Mouse (Mus musculus): Measurements from ENCODE around the gene Gm11084. TPM values are rescaled to one million over a fixed set of nuclear protein-coding genes. Genes with fewer than 3 reads are reported as not detected.
"Not testable (repeated sequence)": the region's sequence is repeated elsewhere in the genome, so short reads cannot be mapped to it uniquely, and the experiment has no call there.

The Gm11084 gene
- polyA plus RNA-seq, 1 experiment = not detected

GRCm38 (mm10) chr2:72996808-72997378 is 10.4 kb upstream of the Gm11084 start:
- Histone ChIP-seq H3K4me3 (ENCODE audit: control insufficient read depth, insufficient read depth, low read length) (peak overlapping the region; percentile 32; the same call in 1 of the 2 replicates), H3K36me3 (ENCODE audit: control insufficient read depth, insufficient read depth, low read length) (no peaks in the 10 kb centered on the region), H3K27me3 (ENCODE audit: control insufficient read depth, insufficient read depth, low read length) (no peaks in the 10 kb centered on the region), H3K4me1 (replicated peaks; ENCODE audit: control insufficient read depth, insufficient read depth, low read length) (peaks cover 28% of the 10 kb centered on the region), H3K27ac (ENCODE audit: control insufficient read depth, insufficient read depth, low read length) (peak overlapping the region; percentile 65)
- TF ChIP-seq CTCF (IDR thresholded peaks at IDR 0.05; ENCODE audit: borderline replicate concordance, control insufficient read depth, extremely low read depth, insufficient read depth, low read length, poor library complexity) = no peak
- TF ChIP-seq POLR2A (IDR thresholded peaks at IDR 0.05; ENCODE audit: control insufficient read depth, extremely low read depth, insufficient read depth, low read length, poor library complexity) = no peak
- DNase-seq = peak; percentile 83
- WGBS = 13% methylated on average over 9 of the region's 9 CpGs

DNA sequence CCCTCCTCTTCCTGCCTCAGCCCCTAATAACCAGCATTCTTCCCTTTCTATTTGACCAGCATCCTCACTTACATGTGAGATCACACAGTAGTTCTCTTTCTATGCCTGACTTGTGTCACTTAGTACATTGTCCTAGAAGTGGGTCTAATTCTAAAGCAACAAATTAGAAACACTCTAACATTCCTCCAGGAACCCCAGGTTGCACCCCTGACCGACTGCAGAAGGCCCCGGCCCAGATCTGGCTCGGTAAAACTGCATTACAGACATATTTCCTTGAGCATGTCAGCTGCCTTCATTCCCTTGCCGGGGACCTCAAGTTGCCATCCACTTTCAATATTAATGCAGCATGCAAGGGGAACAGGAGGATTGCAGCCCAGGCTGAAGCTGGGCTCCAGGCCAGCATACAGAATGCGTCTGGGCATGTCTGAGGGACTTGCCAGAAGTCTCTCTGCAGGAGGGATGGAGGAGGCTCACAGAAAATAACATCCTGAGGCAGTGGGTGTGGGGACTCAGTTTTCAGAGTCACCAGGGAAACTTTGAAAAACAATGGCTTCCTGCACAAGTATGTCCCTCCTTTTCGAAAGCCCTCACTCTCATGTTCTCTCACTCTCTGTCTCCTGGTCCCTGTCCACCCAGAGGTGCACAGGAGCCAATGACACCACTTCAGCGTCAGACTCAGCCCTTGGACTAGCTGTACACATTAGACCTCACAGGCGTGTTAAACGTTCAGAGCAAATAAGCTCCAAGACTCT is 9.0 kb upstream of the Gm11084 start:
- peak overlapping the region; percentile 84 for H3K27ac ChIP-seq (ENCODE audit: control insufficient read depth, insufficient read depth, low read length)
- no peak for TF ChIP-seq CTCF (IDR thresholded peaks at IDR 0.05; ENCODE audit: borderline replicate concordance, control insufficient read depth, extremely low read depth, insufficient read depth, low read length, poor library complexity)
- TF ChIP-seq POLR2A (IDR thresholded peaks at IDR 0.05; ENCODE audit: control insufficient read depth, extremely low read depth, insufficient read depth, low read length, poor library complexity) = no peak
- DNase-seq = peak; percentile 39

DNA sequence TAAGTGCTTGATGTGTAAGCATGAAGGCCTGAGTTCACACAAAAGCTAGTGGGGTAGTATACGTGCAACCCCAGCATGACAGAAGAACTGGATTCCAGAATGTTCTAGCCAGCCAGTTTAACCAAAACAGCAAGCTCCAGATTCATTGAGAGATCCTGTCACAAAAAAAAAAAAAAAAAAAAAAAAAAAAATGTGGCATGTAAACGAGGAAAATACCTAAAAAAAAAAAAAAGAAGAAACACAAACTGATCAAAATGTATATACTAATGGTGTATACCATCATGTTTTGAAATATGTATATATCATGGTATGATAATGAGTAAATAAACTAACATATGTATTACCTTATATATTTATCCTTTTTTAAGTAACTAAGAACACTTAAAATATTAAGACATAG is 7.6 kb upstream of the Gm11084 start:
- 65% methylated on average over 2 of the region's 2 CpGs for WGBS
- no peak overlapping the region for H3K27ac ChIP-seq (ENCODE audit: control insufficient read depth, insufficient read depth, low read length)
- no peaks in the 10 kb centered on the region for H3K27me3 ChIP-seq (ENCODE audit: control insufficient read depth, insufficient read depth, low read length)
- H3K4me3 ChIP-seq (ENCODE audit: control insufficient read depth, insufficient read depth, low read length) = no peak overlapping the region
- H3K4me1 ChIP-seq (replicated peaks; ENCODE audit: control insufficient read depth, insufficient read depth, low read length) = peaks cover 17% of the 10 kb centered on the region
- TF ChIP-seq POLR2A (IDR thresholded peaks at IDR 0.05; ENCODE audit: control insufficient read depth, extremely low read depth, insufficient read depth, low read length, poor library complexity) (no peak), CTCF (IDR thresholded peaks at IDR 0.05; ENCODE audit: borderline replicate concordance, control insufficient read depth, extremely low read depth, insufficient read depth, low read length, poor library complexity) (no peak)
- DNase-seq = no peak
- no peaks in the 10 kb centered on the region; the same call in 1 of the 2 replicates for H3K36me3 ChIP-seq (ENCODE audit: control insufficient read depth, insufficient read depth, low read length)

More for the DNA sequence above, 9.0 kb upstream of the Gm11084 start:
- Histone ChIP-seq H3K4me1 (replicated peaks; ENCODE audit: control insufficient read depth, insufficient read depth, low read length) (peaks cover 19% of the 10 kb centered on the region), H3K27me3 (ENCODE audit: control insufficient read depth, insufficient read depth, low read length) (no peaks in the 10 kb centered on the region), H3K36me3 (ENCODE audit: control insufficient read depth, insufficient read depth, low read length) (no peaks in the 10 kb centered on the region), H3K4me3 (ENCODE audit: control insufficient read depth, insufficient read depth, low read length) (no peak overlapping the region)
- WGBS = 47% methylated on average over 9 of the region's 9 CpGs

- DNase-seq = no peak
- WGBS = 99% methylated on average over 17 of the region's 17 CpGs
Measured at GRCm38 (mm10) chr2:72992497-72992896, 6.0 kb upstream of the Gm11084 start.

GRCm38 (mm10) chr2:72988945-72989344 is 2.4 kb upstream of the Gm11084 start:
- 94% methylated on average over 9 of the region's 9 CpGs for WGBS
- not testable (repeated sequence) for H3K4me3 ChIP-seq (ENCODE audit: control insufficient read depth, insufficient read depth, low read length); H3K27ac ChIP-seq (ENCODE audit: control insufficient read depth, insufficient read depth, low read length); H3K27me3 ChIP-seq (ENCODE audit: control insufficient read depth, insufficient read depth, low read length); H3K4me1 ChIP-seq (replicated peaks; ENCODE audit: control insufficient read depth, insufficient read depth, low read length); DNase-seq; H3K36me3 ChIP-seq (ENCODE audit: control insufficient read depth, insufficient read depth, low read length)

More at GRCm38 (mm10) chr2:72992497-72992896, 6.0 kb upstream of the Gm11084 start:
- Histone ChIP-seq H3K27me3 (ENCODE audit: control insufficient read depth, insufficient read depth, low read length) (no peaks in the 10 kb centered on the region), H3K36me3 (ENCODE audit: control insufficient read depth, insufficient read depth, low read length) (no peaks in the 10 kb centered on the region; the same call in 1 of the 2 replicates), H3K4me1 (replicated peaks; ENCODE audit: control insufficient read depth, insufficient read depth, low read length) (peaks cover 13% of the 10 kb centered on the region), H3K4me3 (ENCODE audit: control insufficient read depth, insufficient read depth, low read length) (no peak overlapping the region), H3K27ac (ENCODE audit: control insufficient read depth, insufficient read depth, low read length) (no peak overlapping the region)
- no peak for TF ChIP-seq CTCF (IDR thresholded peaks at IDR 0.05; ENCODE audit: borderline replicate concordance, control insufficient read depth, extremely low read depth, insufficient read depth, low read length, poor library complexity)
- no peak for TF ChIP-seq POLR2A (IDR thresholded peaks at IDR 0.05; ENCODE audit: control insufficient read depth, extremely low read depth, insufficient read depth, low read length, poor library complexity)

GRCm38 (mm10) chr2:72985516-72985915 is 1.0 kb downstream of the Gm11084 start:
- Histone ChIP-seq H3K4me3 (ENCODE audit: control insufficient read depth, insufficient read depth, low read length) (no peak overlapping the region), H3K27me3 (ENCODE audit: control insufficient read depth, insufficient read depth, low read length) (no peaks in the 10 kb centered on the region), H3K36me3 (ENCODE audit: control insufficient read depth, insufficient read depth, low read length) (no peaks in the 10 kb centered on the region; the same call in 1 of the 2 replicates), H3K4me1 (replicated peaks; ENCODE audit: control insufficient read depth, insufficient read depth, low read length) (peaks cover 4% of the 10 kb centered on the region), H3K27ac (ENCODE audit: control insufficient read depth, insufficient read depth, low read length) (no peak overlapping the region)
- no peak for DNase-seq
- TF ChIP-seq POLR2A (IDR thresholded peaks at IDR 0.05; ENCODE audit: control insufficient read depth, extremely low read depth, insufficient read depth, low read length, poor library complexity) (no peak), CTCF (IDR thresholded peaks at IDR 0.05; ENCODE audit: borderline replicate concordance, control insufficient read depth, extremely low read depth, insufficient read depth, low read length, poor library complexity) (no peak)
- WGBS = 91% methylated on average over 1 of the region's 1 CpGs

Data from thymus, adult 2 months (tissue).